Mouse (Mus musculus): ENCODE results near the gene Odf3.
"Not testable (repeated sequence)": the region's sequence is repeated elsewhere in the genome, so short reads cannot be mapped to it uniquely, and the experiment has no call there.

Gene Odf3

DNA sequence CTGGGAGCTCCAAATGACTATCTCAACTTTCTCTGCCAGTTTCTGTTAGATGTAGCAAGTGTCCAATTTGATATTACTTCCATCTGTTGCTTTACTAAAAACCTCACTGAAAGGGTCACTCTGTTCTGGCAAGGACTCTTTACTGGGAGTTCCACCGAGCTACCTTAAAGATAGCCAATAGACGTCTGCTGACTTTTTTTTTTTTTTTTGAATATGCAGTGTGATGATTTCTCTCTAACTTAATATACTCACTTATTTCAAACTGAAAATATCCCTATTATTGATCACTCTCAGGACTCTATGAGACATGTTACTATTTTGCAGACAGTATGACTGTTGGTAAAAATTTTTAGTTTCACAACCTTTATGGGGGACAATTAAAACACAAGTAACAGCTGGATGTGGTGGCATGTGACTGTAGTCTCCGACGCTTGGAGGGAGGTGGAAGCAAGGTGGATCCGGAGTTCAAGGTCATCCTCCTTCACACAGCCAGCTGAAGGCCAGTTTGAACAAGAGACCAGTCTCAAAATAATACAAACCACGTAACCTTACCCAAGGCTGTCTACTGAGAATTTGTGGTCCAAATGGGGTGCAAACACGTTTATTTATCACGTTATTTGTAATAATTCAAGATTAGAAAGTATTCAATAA is 33.4 kb downstream of the Odf3 start:
- DNase-seq (ENCODE audit: low read depth in 1 of 2, low spot score in 2 of 2), result no peak

DNA sequence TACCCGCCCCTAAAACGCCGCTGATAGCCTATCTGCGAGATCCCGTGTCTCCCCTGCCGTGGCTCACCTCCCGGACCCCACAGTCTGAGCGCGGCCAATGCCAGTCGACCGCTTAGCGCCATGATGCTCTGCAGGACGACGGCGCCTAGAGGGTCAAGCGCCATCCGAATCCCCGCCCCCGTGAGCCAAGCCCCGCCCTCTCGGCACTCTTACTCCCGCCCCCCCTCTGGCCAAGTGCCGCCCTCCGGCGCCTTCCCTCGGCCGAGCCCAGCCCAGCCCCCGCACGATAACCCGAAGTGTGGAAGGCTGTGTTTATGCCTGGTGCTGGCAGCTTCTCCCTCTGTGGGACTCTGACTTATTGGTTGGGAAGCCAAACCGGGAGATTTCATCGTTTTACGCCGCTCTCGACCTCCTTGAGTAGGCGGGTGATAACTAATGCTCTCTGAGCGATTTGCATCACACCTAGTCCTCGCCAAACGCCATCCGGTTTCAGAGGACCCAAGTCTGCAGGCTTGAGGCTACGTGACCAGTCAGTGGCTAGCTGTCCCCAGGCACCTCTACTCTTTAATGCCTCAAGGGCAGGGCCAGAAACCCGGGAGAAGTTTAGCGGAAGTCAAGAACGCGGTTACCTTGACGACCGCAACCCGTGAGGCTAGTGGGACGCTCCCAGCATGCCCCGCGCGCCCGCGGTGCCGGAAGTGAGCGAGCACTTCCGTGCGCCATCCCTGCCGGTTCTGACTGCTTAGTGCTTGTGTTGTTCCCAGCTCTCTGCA is 34.3 kb downstream of the Odf3 start, which contains the start of the genes Psmd13 and Sirt3:
Psmd13 (plus strand) TSS at position 273 of the 773 bp plus-strand sequence.
Sirt3 (minus strand) TSS at position 614 of the 773 bp plus-strand sequence.
- peak; percentile 81 to 90 for DNase-seq (ENCODE audit: low read depth in 1 of 2, low spot score in 2 of 2)

DNA sequence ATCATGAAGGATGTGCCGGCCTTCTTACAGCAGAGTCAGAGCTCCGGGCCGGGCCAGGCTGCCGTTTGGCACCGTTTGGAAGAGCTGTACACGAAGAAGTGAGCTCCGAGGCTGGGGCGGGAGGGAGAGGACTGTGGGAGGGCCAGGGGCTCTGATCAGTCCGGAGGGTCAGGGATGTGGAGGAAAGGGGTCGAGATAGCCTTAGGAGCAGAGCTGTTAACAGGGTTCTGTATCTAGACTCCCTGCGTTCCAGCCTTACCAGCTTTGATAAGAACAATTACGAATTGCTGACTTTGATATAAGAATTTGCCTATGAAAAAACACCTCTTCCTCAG is 34.8 kb downstream of the Odf3 start:
- DNase-seq (ENCODE audit: low read depth in 1 of 2, low spot score in 2 of 2), result no peak

DNA sequence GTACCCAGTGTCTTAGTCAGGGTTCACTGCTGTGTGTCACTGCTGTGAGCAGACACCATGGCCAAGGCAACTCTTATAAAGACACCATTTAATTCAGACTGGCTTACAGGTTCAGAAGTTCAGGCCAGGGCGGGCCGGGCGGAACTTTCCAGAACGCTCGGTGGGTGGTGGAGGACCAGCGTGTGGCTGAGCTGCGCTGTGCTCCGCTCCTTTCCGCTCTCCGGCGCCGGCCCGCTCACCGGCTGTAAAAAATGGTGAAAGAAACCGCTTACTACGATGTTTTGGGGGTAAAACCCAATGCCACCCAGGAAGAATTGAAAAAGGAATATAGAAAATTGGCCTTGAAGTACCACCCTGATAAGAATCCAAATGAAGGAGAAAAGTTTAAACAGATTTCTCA is 43.0 kb downstream of the Odf3 start:
- DNase-seq (ENCODE audit: low read depth in 1 of 2, low spot score in 2 of 2), result not testable (repeated sequence)

DNA sequence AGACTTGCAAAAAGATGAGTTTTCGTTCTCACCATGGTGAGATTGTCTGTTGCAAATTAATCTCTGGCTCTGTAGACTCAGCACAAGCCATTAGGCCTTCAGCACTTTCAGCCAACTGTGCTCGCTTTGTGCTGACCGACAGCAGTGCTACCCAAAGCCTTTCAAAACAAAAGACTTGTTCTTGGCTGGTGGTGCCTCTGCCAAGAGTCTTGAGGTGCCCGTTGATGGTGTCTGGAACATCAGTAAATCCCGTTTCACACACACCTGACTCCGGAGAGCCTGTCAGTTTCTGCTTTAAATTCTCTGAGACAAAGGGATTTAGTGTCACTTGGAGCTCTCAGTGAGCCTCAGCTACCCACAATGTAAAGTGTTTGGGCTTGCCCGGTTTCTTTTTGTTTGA is 46.4 kb downstream of the Odf3 start:
- no peak for DNase-seq (ENCODE audit: low read depth in 1 of 2, low spot score in 2 of 2)

DNA sequence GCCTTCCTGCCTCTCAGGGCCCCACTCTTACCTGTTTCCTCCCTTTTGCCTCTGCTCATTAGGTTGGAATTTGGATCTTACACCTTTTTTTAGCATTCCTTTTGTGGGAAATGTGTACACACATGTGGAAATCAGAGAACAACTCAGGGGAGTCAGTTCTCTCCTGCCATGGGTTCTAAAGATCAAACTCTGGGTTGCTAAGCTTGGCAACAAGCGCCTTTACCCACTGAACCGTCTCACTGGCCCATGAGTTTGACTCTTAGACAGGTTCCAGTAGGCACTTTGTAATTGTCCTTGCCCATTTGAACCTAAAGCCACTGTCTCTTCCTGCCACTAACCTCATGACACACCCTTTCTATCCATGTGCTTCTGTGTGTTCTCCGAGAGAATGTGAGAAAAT is 47.0 kb downstream of the Odf3 start:
- no peak for DNase-seq (ENCODE audit: low read depth in 1 of 2, low spot score in 2 of 2)

DNA sequence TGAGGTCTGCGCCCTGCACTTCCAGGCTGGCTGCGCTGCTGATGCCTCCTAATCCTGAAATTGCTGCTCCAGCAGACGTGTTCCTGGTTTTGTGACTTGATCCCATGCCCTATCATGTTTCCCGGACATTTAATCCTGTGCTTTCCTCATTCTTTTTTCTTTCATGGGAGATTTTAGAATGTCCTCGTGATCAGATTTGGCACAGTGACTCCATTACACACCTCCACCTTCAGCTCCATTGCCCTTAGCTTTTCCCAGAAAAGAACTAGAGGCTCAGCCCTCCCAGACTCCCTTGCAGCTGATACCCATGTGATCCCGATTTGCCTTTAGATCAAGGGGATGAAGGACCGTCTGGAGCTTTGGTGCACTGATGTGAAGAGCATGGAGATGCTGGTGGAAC is 50.3 kb downstream of the Odf3 start:
- no peak for DNase-seq (ENCODE audit: low read depth in 1 of 2, low spot score in 2 of 2)

DNA sequence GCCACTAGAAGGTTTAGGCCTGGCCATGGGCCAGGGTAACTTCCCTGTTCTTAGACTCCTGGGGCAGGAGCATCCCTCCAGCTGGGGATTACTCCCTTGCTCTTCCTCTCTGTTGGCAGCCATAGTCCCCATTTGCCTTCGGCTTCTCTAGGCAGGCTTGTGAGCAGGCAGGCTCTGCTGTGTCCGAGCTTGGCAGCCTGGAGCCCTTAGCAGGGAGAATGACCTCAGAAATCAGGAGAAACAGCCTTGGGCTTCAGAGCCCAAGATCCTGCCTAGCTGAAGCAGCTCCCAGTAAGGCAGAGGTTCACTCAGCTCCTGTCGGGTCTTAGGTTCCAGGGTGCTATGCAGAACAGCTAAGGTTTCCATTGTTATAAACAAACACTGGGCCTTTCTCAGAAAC is 51.5 kb downstream of the Odf3 start:
- DNase-seq (ENCODE audit: low read depth in 1 of 2, low spot score in 2 of 2), result no peak

DNA sequence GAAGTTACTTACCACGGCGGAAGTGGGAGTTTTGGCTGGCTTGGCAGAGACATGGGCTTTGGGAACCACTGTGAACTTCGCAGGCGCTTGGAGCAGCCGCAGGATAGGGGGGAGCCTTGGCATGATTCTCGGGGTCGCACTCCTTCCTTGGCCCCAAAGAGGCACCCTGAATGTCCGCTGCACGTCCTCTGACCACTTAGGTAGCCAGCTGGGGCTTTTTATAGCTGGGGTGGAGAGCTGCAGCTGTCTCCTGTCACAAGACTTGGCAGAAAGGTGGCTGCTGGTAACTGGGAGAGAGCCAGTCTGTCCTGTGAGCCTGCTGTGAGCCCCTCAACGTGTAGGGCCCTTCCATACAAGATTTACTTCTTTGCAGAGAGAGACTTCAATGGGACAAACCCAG is 52.6 kb downstream of the Odf3 start, which contains the start of gene Cox8b:
Cox8b (minus strand) TSS at position 227 of the 400 bp plus-strand sequence.
- no peak for DNase-seq (ENCODE audit: low read depth in 1 of 2, low spot score in 2 of 2)

All from monocyte, adult 2 months (primary cell).